ENCODE assay signal across 15 mouse cellular contexts in genomic region chr14:20718443-20718842, GRCm38 (mm10).
"Had no signal": no experiment of that assay in that cellular context is flagged by ENCODE, and none has a peak within 500 bp of the region (broad histone marks: within the 10 kb centered on the region; RNA-seq: fewer than 3 reads in every experiment).

No protein-coding gene starts in this region.

- DNase-seq: heart, postnatal 14 days; heart, postnatal 36 days; heart, postnatal 4 days; kidney, adult 11 months; kidney, adult 18-20 months; kidney, adult 2 months; kidney, adult 8-10 months; kidney, adult 9 months; kidney, postnatal 10 days; kidney, postnatal 14 days; kidney, postnatal 25 days; kidney, postnatal 36 days; kidney, postnatal 4 days; layer of hippocampus, adult 9-11 months; layer of hippocampus, postnatal 36 days had no signal
